Mouse (Mus musculus) lung, embryonic 16.5 days (tissue): ENCODE data around the gene Eif4a3. TPM values are rescaled to one million over a fixed set of nuclear protein-coding genes. Genes with fewer than 3 reads are reported as not detected.

Experiments used
- polyA plus RNA-seq: library from polyadenylated mRNA; unstranded; fragments of >200 nt; fragmentation: Nextera tagmentation; extraction: Ambion mirVana; gene quantifications from 2 replicates; pipeline ENCODE4 v1.2.1, GENCODE M21; 2015

Gene Eif4a3
- polyA plus RNA-seq, 1 experiment from 2014 or later: 339 TPM

Other genes with a start within 250 kb of the Eif4a3 start
- gene Cbx4, start 213.9 kb downstream of the Eif4a3 start, polyA plus RNA-seq: 13.3 and 14.0 TPM in 2 replicates
- 19.4 and 20.0 TPM in 2 replicates for gene Tbc1d16, start 71.6 kb downstream of the Eif4a3 start, polyA plus RNA-seq
- 6.3 and 9.2 TPM in 2 replicates for gene Ccdc40, start 71.5 kb downstream of the Eif4a3 start, polyA plus RNA-seq
- gene Gaa, start 32.2 kb downstream of the Eif4a3 start, polyA plus RNA-seq: 77.7 and 78.1 TPM in 2 replicates
- 0.05 TPM in 1 of 2 replicates, not detected in the other for gene Card14, start 7.7 kb upstream of the Eif4a3 start, polyA plus RNA-seq
- gene Sgsh, start 55.4 kb upstream of the Eif4a3 start, polyA plus RNA-seq: 6.7 and 8.4 TPM in 2 replicates
- gene Slc26a11, start 55.5 kb upstream of the Eif4a3 start, polyA plus RNA-seq: 12.4 and 12.6 TPM in 2 replicates
- 6.8 and 7.5 TPM in 2 replicates for gene Rnf213, start 93.0 kb upstream of the Eif4a3 start, polyA plus RNA-seq
- gene Endov, start 191.3 kb upstream of the Eif4a3 start, polyA plus RNA-seq: 16.0 and 17.9 TPM in 2 replicates
- 1.0 and 1.2 TPM in 2 replicates for gene Nptx1, start 247.7 kb upstream of the Eif4a3 start, polyA plus RNA-seq